Mouse (Mus musculus) liver, embryonic 11.5 days (tissue): ENCODE data around the gene Cast. TPM values are rescaled to one million over a fixed set of nuclear protein-coding genes. Genes with fewer than 3 reads are reported as not detected.

ENCODE experiments used
- ATAC-seq: fragments of 200-750 bp; cut with Nextera tagmentation; replicated peaks from 2 replicates; pipeline ENCODE4 v1.8.0; 2017; ENCODE audit warnings: moderate number of reproducible peaks, mild to moderate bottlenecking, moderate TSS enrichment, moderate library complexity; ENCODE audit not compliant: low FRiP score
- DNase-seq: peaks from one replicate; pipeline ENCODE4 v3.0.0-alpha.2; 2017; ENCODE audit warnings: low spot score
- H3K27ac ChIP-seq: fragments of 300-500 bp; sonication (generic); 2 replicates; pipeline ENCODE4 v1.5.1; 2014; ENCODE audit warnings: mild to moderate bottlenecking, low read depth, low read length, control low read depth
- H3K27me3 ChIP-seq: fragments of 300-500 bp; sonication (generic); replicated peaks from 2 replicates; pipeline ENCODE4 v1.6.1; 2014; ENCODE audit warnings: low read length, mixed read lengths; ENCODE audit not compliant: control insufficient read depth, insufficient read depth
- H3K36me3 ChIP-seq: fragments of 300-500 bp; sonication (generic); 2 replicates; pipeline ENCODE4 v1.6.1; 2014; ENCODE audit warnings: mild to moderate bottlenecking, low read length, moderate library complexity, mixed read lengths; ENCODE audit not compliant: control insufficient read depth, insufficient read depth
- H3K4me1 ChIP-seq: fragments of 300-500 bp; sonication (generic); replicated peaks from 2 replicates; pipeline ENCODE4 v1.6.1; 2014; ENCODE audit warnings: low read length, mixed read lengths; ENCODE audit not compliant: control insufficient read depth, insufficient read depth
- H3K4me2 ChIP-seq: fragments of 300-500 bp; sonication (generic); 2 replicates; pipeline ENCODE4 v1.6.1; 2014; ENCODE audit warnings: mild to moderate bottlenecking, control low read depth, moderate library complexity
- H3K4me3 ChIP-seq: fragments of 300-500 bp; sonication (generic); 2 replicates; pipeline ENCODE4 v1.5.1; 2014; ENCODE audit warnings: low read depth, low read length, control low read depth
- H3K9ac ChIP-seq: fragments of 300-500 bp; sonication (generic); 2 replicates; pipeline ENCODE4 v1.6.1; 2014; ENCODE audit warnings: low read depth, low read length, control low read depth
- H3K9me3 ChIP-seq: fragments of 300-500 bp; sonication (generic); 2 replicates; pipeline ENCODE4 v1.6.1; 2016; ENCODE audit warnings: low read length, inconsistent platforms, mixed read lengths; ENCODE audit not compliant: control insufficient read depth
- WGBS: fragments of 180-500 bp; shearing (Covaris S2); extraction: QIAGEN DNeasy Blood & Tissue Kit; methylation state at CpG from one replicate; pipeline ENCODE4 v1.1.7; 2014; 5-methylcytosine and 5-hydroxymethylcytosine counted together
- polyA plus RNA-seq: library from polyadenylated mRNA; unstranded; fragments of >200 nt; fragmentation: Nextera tagmentation; extraction: Ambion mirVana; gene quantifications from 2 replicates; pipeline ENCODE4 v1.2.1, GENCODE M21; 2014

The Cast gene
- 34.1 and 39.0 TPM in 2 replicates for polyA plus RNA-seq

GRCm38 (mm10) chr13:74808152-74808929 is at the start of gene Cast:
Gene Cast, minus strand, starts transcription at chr13:74808810.
- Histone ChIP-seq H3K4me3 (peak within 1 kb of the TSS; percentile 75), H3K9me3 (no peaks in the 10 kb centered on the region), H3K27me3 (no peaks in the 10 kb centered on the region), H3K27ac (peak within 1 kb of the TSS; percentile 45; the same call in 1 of the 2 replicates), H3K4me2 (peak within 1 kb of the TSS; percentile 94), H3K9ac (peak within 1 kb of the TSS; percentile 76), H3K36me3 (no peaks in the 10 kb centered on the region), H3K4me1 (no peaks in the 10 kb centered on the region; the same call in 1 of the 2 replicates)
- peak; percentile 74 for DNase-seq
- WGBS = 2% methylated on average over 36 of the region's 36 CpGs
- peak; percentile 84 for ATAC-seq

GRCm38 (mm10) chr13:74854338-74855047 is 45.9 kb upstream of the Cast start:
- 6% methylated on average over 3 of the region's 3 CpGs for WGBS
- no peaks in the 10 kb centered on the region for H3K4me1 ChIP-seq
- peak; percentile 75 for ATAC-seq
- no peak overlapping the region for H3K27ac ChIP-seq
- peak; percentile 42 for DNase-seq
- no peak overlapping the region for H3K4me3 ChIP-seq
- H3K9me3 ChIP-seq = no peaks in the 10 kb centered on the region
- no peaks in the 10 kb centered on the region for H3K36me3 ChIP-seq
- H3K9ac ChIP-seq = no peak overlapping the region
- no peaks in the 10 kb centered on the region for H3K27me3 ChIP-seq
- H3K4me2 ChIP-seq = no peak overlapping the region

DNA sequence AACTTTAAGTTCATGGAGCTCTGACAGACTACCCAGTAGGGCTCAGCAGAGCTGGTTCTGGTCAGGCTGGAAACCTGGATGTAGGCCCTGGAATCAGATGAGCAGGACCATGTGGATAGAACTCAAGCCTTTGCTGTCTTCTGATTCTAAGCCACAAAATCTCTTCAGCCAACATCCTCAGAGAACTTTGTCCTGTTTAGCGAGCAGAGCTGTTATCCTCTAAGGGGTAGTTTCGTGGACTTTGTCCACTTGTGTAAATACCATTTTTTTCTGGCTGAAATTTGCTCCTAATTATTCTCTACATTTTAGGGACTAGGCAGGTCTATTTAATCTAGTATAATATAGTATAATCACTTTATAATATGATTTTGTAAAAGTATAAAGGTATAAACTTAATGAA is 42.2 kb upstream of the Cast start:
- H3K9me3 ChIP-seq = no peaks in the 10 kb centered on the region
- no peak overlapping the region for H3K4me3 ChIP-seq
- DNase-seq (no peak), ATAC-seq (no peak)
- H3K9ac ChIP-seq = no peak overlapping the region
- no peak overlapping the region for H3K27ac ChIP-seq
- no peaks in the 10 kb centered on the region for H3K36me3 ChIP-seq
- H3K27me3 ChIP-seq = no peaks in the 10 kb centered on the region
- WGBS = 85% methylated on average over 2 of the region's 2 CpGs
- H3K4me2 ChIP-seq = no peak overlapping the region
- H3K4me1 ChIP-seq = no peaks in the 10 kb centered on the region

- Histone ChIP-seq H3K36me3 (no peaks in the 10 kb centered on the region), H3K4me3 (no peak overlapping the region), H3K27ac (no peak overlapping the region), H3K9ac (no peak overlapping the region), H3K4me1 (no peaks in the 10 kb centered on the region), H3K4me2 (no peak overlapping the region), H3K9me3 (no peaks in the 10 kb centered on the region), H3K27me3 (no peaks in the 10 kb centered on the region)
- WGBS = 56% methylated on average over 1 of the region's 1 CpGs
- no peak for DNase-seq
- ATAC-seq = no peak
These were observed 37.3 kb upstream of the Cast start for GRCm38 (mm10) chr13:74845886-74846285.

DNA sequence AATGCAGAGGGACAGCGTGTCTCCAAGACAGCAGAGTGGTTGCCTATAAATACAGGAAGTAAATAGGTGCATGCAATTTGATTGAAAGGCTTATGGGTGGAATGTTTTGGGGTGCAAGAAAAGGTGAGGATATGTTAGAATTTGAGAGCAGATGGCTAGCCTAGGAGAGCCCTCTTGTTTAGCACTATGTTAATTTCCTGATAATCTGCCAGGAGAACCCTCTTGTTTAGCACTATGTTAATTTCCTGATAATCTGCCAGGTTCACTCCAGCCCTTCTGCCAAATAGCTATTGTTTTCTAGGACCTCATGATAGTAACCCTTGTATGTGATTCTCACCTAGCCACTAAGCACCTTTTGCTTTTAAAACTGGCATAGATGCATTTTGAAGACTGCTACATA is 25.9 kb upstream of the Cast start:
- H3K36me3 ChIP-seq = no peaks in the 10 kb centered on the region
- H3K4me3 ChIP-seq = no peak overlapping the region
- ATAC-seq (no peak), DNase-seq (no peak)
- 89% methylated on average over 1 of the region's 1 CpGs for WGBS
- H3K9ac ChIP-seq = no peak overlapping the region
- no peaks in the 10 kb centered on the region for H3K27me3 ChIP-seq
- no peak overlapping the region for H3K4me2 ChIP-seq
- no peak overlapping the region for H3K27ac ChIP-seq
- no peaks in the 10 kb centered on the region for H3K9me3 ChIP-seq
- H3K4me1 ChIP-seq = no peaks in the 10 kb centered on the region

DNA sequence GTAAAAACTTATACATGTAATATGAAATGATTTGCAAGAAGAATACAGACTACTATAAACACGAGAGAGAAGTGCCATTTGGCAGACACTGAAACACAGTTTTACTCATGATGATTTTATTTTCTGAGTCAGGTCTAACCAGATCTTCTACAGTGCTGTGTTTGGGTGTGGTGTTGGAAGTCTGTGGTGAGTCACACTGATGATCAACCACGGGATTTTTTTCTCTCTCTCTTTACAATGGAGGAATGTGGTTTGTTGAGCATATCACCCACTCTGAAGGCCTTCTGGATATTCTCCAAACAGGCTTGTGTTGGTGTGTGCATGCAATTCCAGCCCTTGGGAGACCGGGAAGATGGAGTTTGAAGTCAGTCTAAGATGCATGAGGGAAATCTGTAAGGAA is 13.5 kb upstream of the Cast start:
- ATAC-seq = no peak
- H3K27me3 ChIP-seq = no peaks in the 10 kb centered on the region
- 56% methylated on average over 3 of the region's 3 CpGs for WGBS
- H3K9me3 ChIP-seq = no peaks in the 10 kb centered on the region
- no peaks in the 10 kb centered on the region for H3K4me1 ChIP-seq
- H3K9ac ChIP-seq = no peak overlapping the region
- no peaks in the 10 kb centered on the region for H3K36me3 ChIP-seq
- H3K4me3 ChIP-seq = no peak overlapping the region
- no peak for DNase-seq
- no peak overlapping the region for H3K4me2 ChIP-seq
- H3K27ac ChIP-seq = no peak overlapping the region

DNA sequence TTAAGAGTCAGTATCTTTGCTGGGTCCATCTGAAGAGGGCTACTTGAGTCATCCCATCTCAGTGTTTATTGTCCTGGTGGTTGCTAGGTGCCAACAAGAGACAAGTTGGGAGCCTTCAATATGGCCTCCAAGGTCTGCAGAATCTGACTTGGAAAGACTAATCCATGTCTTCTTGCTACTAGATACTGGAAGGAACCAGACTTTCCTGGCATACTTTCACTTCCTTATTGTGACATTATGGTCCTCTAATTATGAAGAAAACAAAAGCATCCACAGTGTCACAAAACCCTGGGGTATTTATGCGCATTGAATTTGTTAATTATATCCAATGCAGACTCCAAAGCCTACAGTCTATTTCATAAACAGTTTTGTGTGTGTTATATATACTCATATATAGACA is 7.1 kb upstream of the Cast start:
- Histone ChIP-seq H3K4me2 (no peak overlapping the region), H3K4me1 (no peaks in the 10 kb centered on the region), H3K9ac (no peak overlapping the region), H3K27ac (no peak overlapping the region), H3K4me3 (no peak overlapping the region), H3K27me3 (no peaks in the 10 kb centered on the region), H3K9me3 (no peaks in the 10 kb centered on the region), H3K36me3 (no peaks in the 10 kb centered on the region)
- ATAC-seq = no peak
- no peak for DNase-seq
- WGBS = 76% methylated on average over 1 of the region's 1 CpGs

GRCm38 (mm10) chr13:74807446-74808151 is 1.0 kb downstream of the Cast start:
- H3K4me1 ChIP-seq = no peaks in the 10 kb centered on the region; the same call in 1 of the 2 replicates
- no peak overlapping the region for H3K27ac ChIP-seq
- H3K4me2 ChIP-seq = peak overlapping the region; percentile 94
- ATAC-seq (peak; percentile 96), DNase-seq (peak; percentile 83)
- H3K36me3 ChIP-seq = no peaks in the 10 kb centered on the region
- no peaks in the 10 kb centered on the region for H3K27me3 ChIP-seq
- no peaks in the 10 kb centered on the region for H3K9me3 ChIP-seq
- H3K4me3 ChIP-seq = peak overlapping the region; percentile 75
- WGBS = under 1% methylated on average over 31 of the region's 31 CpGs
- H3K9ac ChIP-seq = peak overlapping the region; percentile 76
